Mouse (Mus musculus) testis, adult 2 months (tissue): Measurements from ENCODE around the gene Kbtbd12.

Source experiments
- CTCF ChIP-seq: fragments of 200-500 bp; IDR thresholded peaks from 2 replicates; pipeline ENCODE4 v1.5.1; 2012; ENCODE audit warnings: low read depth, mild to moderate bottlenecking, inconsistent platforms, low read length, moderate library complexity; ENCODE audit not compliant: control insufficient read depth, insufficient read depth, insufficient replicate concordance
- POLR2A ChIP-seq: fragments of 200-500 bp; IDR thresholded peaks from 2 replicates; pipeline ENCODE4 v1.6.1; 2012; ENCODE audit warnings: low read depth, mild to moderate bottlenecking, inconsistent platforms, low read length, moderate library complexity; ENCODE audit not compliant: control insufficient read depth

- no peak for TF ChIP-seq CTCF
- no peak for TF ChIP-seq POLR2A
Observed at GRCm38 (mm10) chr6:88517701-88518403, 119.9 kb downstream of the Kbtbd12 start.
